ENCODE assay signal across 8 mouse cellular contexts in the genomic region with DNA sequence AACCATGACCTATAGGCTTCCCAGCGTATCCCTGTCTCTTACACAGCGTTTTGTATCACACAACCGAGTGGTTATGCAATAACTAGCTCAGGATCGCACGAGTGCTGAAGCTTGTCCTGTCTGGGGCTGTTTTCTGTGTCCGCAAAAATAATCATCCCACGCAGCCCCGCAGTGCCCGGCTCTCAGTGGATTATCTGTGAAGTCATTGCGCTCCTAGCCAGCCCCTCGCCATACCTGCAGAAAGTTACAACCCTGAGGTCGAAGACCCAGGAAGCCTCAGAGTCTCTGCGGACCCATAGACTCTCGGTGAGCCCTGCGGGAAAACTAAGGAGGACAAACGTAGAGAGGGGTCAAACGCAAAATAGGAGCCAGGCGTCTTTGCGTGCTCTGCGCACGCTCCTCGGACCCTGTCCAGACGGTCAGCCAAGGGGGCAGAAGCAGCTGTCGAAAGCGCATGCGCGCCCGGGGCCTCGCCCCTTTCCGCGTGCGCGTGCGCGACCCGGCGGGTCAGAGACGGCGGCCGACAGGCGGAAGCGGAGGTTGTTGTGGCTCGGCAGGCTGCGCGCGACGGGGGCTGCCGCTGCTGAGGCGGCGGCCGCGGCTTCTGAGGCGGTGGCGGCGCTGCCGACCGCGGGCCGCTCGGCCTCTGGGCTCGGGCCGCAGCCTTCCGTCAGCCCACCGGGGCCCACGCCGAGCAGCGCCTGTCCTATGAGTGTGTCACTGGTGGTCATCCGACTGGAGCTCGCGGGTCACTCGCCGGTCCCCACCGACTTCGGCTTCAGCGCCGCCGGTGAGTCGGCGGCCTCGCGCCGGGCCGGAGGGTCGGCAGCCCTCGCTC. TPM values are rescaled to one million over a fixed set of nuclear protein-coding genes. Genes with fewer than 3 reads are reported as not detected.
DNase-seq lines count a peak whose midpoint lies in the region; ATAC-seq and TF ChIP-seq lines count a peak whose summit lies in the region.

A gene (minus strand): TSS at position 456 of the 838 bp plus-strand sequence.
A gene (plus strand): TSS at position 505 of the 838 bp plus-strand sequence.

- peak within 1 kb of the TSS; percentile 83 for H3K9ac ChIP-seq in forebrain, embryonic 15.5 days (replicated peaks)

- peak; percentile 92; the same call in 1 of the 2 replicates for TF ChIP-seq POLR2A in lung, adult 2 months (IDR thresholded peaks at IDR 0.05; ENCODE audit: borderline replicate concordance, extremely low read depth, low read depth, low read length)

- peaks cover 22% of the 10 kb centered on the region for H3K36me3 ChIP-seq in forebrain, embryonic 15.5 days

- intact Hi-C loops in heart, postnatal 25 days (cut with DNase I): loop anchor here (5.0 kb wide), 1 partner anchor 52 kb away; a partner anchor contains a TSS

- H3K27me3 ChIP-seq in forebrain, embryonic 15.5 days: no peaks in the 10 kb centered on the region

- 1% methylated on average over 85 of the region's 85 CpGs for WGBS in forebrain, embryonic 15.5 days
- under 1% methylated on average over 84 of the region's 85 CpGs for WGBS in lung, adult 2 months

- no peak for TF ChIP-seq CTCF in lung, adult 2 months (IDR thresholded peaks at IDR 0.05; ENCODE audit: insufficient read depth, low read length)

- peak; percentile 88 for DNase-seq in ES-CJ7 (ENCODE audit: low read depth, low spot score)
- DNase-seq in cerebellum, adult 11 months: peak; percentile 97
- DNase-seq in heart, postnatal 25 days (ENCODE audit: low spot score): peak; percentile 91
- DNase-seq in layer of hippocampus, adult 18-20 months (ENCODE audit: low spot score in 2 of 2): peak; percentile 93 to 94
- peak; percentile 93 for DNase-seq in lung, adult 2 months
- DNase-seq in thymus, adult 18-20 months: peak; percentile 87 to 90

- H3K4me1 ChIP-seq in forebrain, embryonic 15.5 days: peaks cover 22% of the 10 kb centered on the region
- H3K4me1 ChIP-seq in lung, adult 2 months (ENCODE audit: control insufficient read depth, insufficient read depth, low read length): peaks cover 10% of the 10 kb centered on the region

- peak within 1 kb of the TSS; percentile 68 for H3K4me2 ChIP-seq in forebrain, embryonic 15.5 days (replicated peaks)

- peak within 1 kb of the TSS; percentile 85 for H3K4me3 ChIP-seq in forebrain, embryonic 15.5 days
- peak within 1 kb of the TSS; percentile 97 for H3K4me3 ChIP-seq in lung, adult 2 months (replicated peaks; ENCODE audit: extremely low read depth, low read depth, low read length)

- H3K27ac ChIP-seq in forebrain, embryonic 15.5 days (replicated peaks): peak within 1 kb of the TSS; percentile 64

- no peaks in the 10 kb centered on the region for H3K9me3 ChIP-seq in forebrain, embryonic 15.5 days

- peak; percentile 90 for ATAC-seq in forebrain, embryonic 15.5 days (replicated peaks)
- peak; percentile 84 for ATAC-seq in neutrophil, adult 5-6 weeks (ENCODE audit: extremely low read depth, insufficient number of reproducible peaks, low FRiP score, poor library complexity, severe bottlenecking)

RNA-seq across cellular contexts. Expression of the first gene that starts in this region (rescaled TPM):
- polyA plus RNA-seq in forebrain, embryonic 15.5 days (2015; fragmentation: Nextera tagmentation; extraction: Ambion mirVana): 1.0 and 1.1 TPM in 2 replicates
- 10 to 100 TPM; 18.6 to 21.7 TPM for total RNA-seq in heart, postnatal 25 days (2021)
- 1 to 10 TPM; 3.7 to 5.8 TPM for total RNA-seq in layer of hippocampus, adult 18-20 months (2021)
- polyA plus RNA-seq in lung, adult 2 months (2012; rRNA removed): 6.1 and 7.0 TPM in 2 replicates
- 3.1 and 4.1 TPM in 2 replicates for total RNA-seq in neutrophil, adult 5-6 weeks (2017)

RNA-seq across cellular contexts. Expression of the second gene that starts in this region (rescaled TPM):
- polyA plus RNA-seq in forebrain, embryonic 15.5 days (2015; fragmentation: Nextera tagmentation; extraction: Ambion mirVana): 51.1 and 55.4 TPM in 2 replicates
- total RNA-seq in heart, postnatal 25 days (2021): 10 to 100 TPM; 26.7 to 27.0 TPM
- 10 to 100 TPM; 67.4 to 67.7 TPM for total RNA-seq in layer of hippocampus, adult 18-20 months (2021)
- polyA plus RNA-seq in lung, adult 2 months (2012; rRNA removed): 28.8 and 30.6 TPM in 2 replicates
- total RNA-seq in neutrophil, adult 5-6 weeks (2017): 90.0 and 97.5 TPM in 2 replicates

Comparison
In these comparisons a context has a peak if more than half of its experiments do, and no peak if none do; other contexts are left out.
1. Peak in every context shown above with its lines: DNase-seq, ATAC-seq, H3K4me3 ChIP-seq and H3K27ac ChIP-seq.